Mouse (Mus musculus): ENCODE measurements at regions not wholly inside any gene's neighbourhood (a gene's known extent, or its start where the extent isn't known, plus 50 kb on each side); places are given as distances from the start of the nearest gene placed in this dataset.

- Histone ChIP-seq H3K27me3 (no peaks in the 10 kb centered on the region), H3K4me3 (no peak overlapping the region), H3K36me3 (no peaks in the 10 kb centered on the region), H3K9ac (no peak overlapping the region), H3K4me1 (replicated peaks) (no peaks in the 10 kb centered on the region), H3K27ac (replicated peaks) (no peak overlapping the region), H3K9me3 (no peaks in the 10 kb centered on the region), H3K4me2 (no peak overlapping the region)
- WGBS, result 91% methylated on average over 6 of the region's 6 CpGs
- ATAC-seq (ENCODE audit: low read depth), result no peak
These were observed 62.2 kb downstream of the Ttc32 start for GRCm38 (mm10) chr12:9091951-9092350.

GRCm38 (mm10) chr12:9095061-9095460, 65.3 kb downstream of the Ttc32 start:
- Histone ChIP-seq H3K4me1 (replicated peaks) (no peaks in the 10 kb centered on the region), H3K9ac (no peak overlapping the region), H3K27me3 (no peaks in the 10 kb centered on the region), H3K9me3 (no peaks in the 10 kb centered on the region), H3K27ac (replicated peaks) (no peak overlapping the region), H3K36me3 (no peaks in the 10 kb centered on the region), H3K4me2 (no peak overlapping the region), H3K4me3 (no peak overlapping the region)
- no peak for ATAC-seq (ENCODE audit: low read depth)

- H3K9ac ChIP-seq, result no peak overlapping the region
- ATAC-seq (ENCODE audit: low read depth), result no peak
- H3K27ac ChIP-seq (replicated peaks), result no peak overlapping the region
- H3K27me3 ChIP-seq, result no peaks in the 10 kb centered on the region
- H3K4me2 ChIP-seq, result no peak overlapping the region
- WGBS, result 64% methylated on average over 3 of the region's 3 CpGs
- no peak overlapping the region for H3K4me3 ChIP-seq
- no peaks in the 10 kb centered on the region for H3K4me1 ChIP-seq (replicated peaks)
- no peaks in the 10 kb centered on the region for H3K36me3 ChIP-seq
- no peaks in the 10 kb centered on the region for H3K9me3 ChIP-seq
These were observed 76.6 kb downstream of the Ttc32 start for GRCm38 (mm10) chr12:9106416-9106815.

- no peak for ATAC-seq (ENCODE audit: low read depth)
- H3K4me3 ChIP-seq, result no peak overlapping the region
- no peaks in the 10 kb centered on the region for H3K27me3 ChIP-seq
- H3K36me3 ChIP-seq, result no peaks in the 10 kb centered on the region
- H3K4me1 ChIP-seq (replicated peaks), result no peaks in the 10 kb centered on the region
- no peak overlapping the region for H3K27ac ChIP-seq (replicated peaks)
- H3K4me2 ChIP-seq, result no peak overlapping the region
- H3K9ac ChIP-seq, result no peak overlapping the region
- no peaks in the 10 kb centered on the region for H3K9me3 ChIP-seq
- WGBS, result 52% methylated on average over 7 of the region's 7 CpGs
These were observed 80.0 kb downstream of the Ttc32 start for GRCm38 (mm10) chr12:9109806-9110205.

GRCm38 (mm10) chr12:9112161-9112674, 82.4 kb downstream of the Ttc32 start:
- no peak for ATAC-seq (ENCODE audit: low read depth)
- no peak overlapping the region for H3K9ac ChIP-seq
- H3K36me3 ChIP-seq, result no peaks in the 10 kb centered on the region
- H3K4me1 ChIP-seq (replicated peaks), result no peaks in the 10 kb centered on the region
- no peak overlapping the region for H3K4me2 ChIP-seq
- no peaks in the 10 kb centered on the region for H3K9me3 ChIP-seq
- no peak overlapping the region for H3K4me3 ChIP-seq
- WGBS, result 81% methylated on average over 3 of the region's 3 CpGs
- no peak overlapping the region for H3K27ac ChIP-seq (replicated peaks)
- H3K27me3 ChIP-seq, result no peaks in the 10 kb centered on the region

- ATAC-seq (ENCODE audit: low read depth), result no peak
- Histone ChIP-seq H3K27me3 (no peaks in the 10 kb centered on the region), H3K27ac (replicated peaks) (no peak overlapping the region), H3K9me3 (no peaks in the 10 kb centered on the region), H3K4me1 (replicated peaks) (no peaks in the 10 kb centered on the region), H3K4me2 (no peak overlapping the region), H3K9ac (no peak overlapping the region), H3K4me3 (no peak overlapping the region), H3K36me3 (no peaks in the 10 kb centered on the region)
- WGBS, result 76% methylated on average over 6 of the region's 6 CpGs
These were observed 83.9 kb downstream of the Ttc32 start for GRCm38 (mm10) chr12:9113652-9114051.

- H3K27me3 ChIP-seq, result no peaks in the 10 kb centered on the region
- H3K4me3 ChIP-seq, result no peak overlapping the region
- no peak overlapping the region for H3K27ac ChIP-seq (replicated peaks)
- no peaks in the 10 kb centered on the region for H3K36me3 ChIP-seq
- no peak overlapping the region for H3K9ac ChIP-seq
- no peak for ATAC-seq (ENCODE audit: low read depth)
- H3K4me1 ChIP-seq (replicated peaks), result no peaks in the 10 kb centered on the region
- no peak overlapping the region for H3K4me2 ChIP-seq
- WGBS, result 87% methylated on average over 1 of the region's 1 CpGs
- no peaks in the 10 kb centered on the region for H3K9me3 ChIP-seq
These were observed 84.3 kb downstream of the Ttc32 start for GRCm38 (mm10) chr12:9114061-9114460.

GRCm38 (mm10) chr12:9118576-9118975, 88.8 kb downstream of the Ttc32 start:
- 19% methylated on average over 2 of the region's 2 CpGs for WGBS

GRCm38 (mm10) chr12:9127931-9128550, 98.2 kb downstream of the Ttc32 start:
- Histone ChIP-seq H3K9me3 (no peaks in the 10 kb centered on the region), H3K36me3 (no peaks in the 10 kb centered on the region), H3K27ac (replicated peaks) (no peak overlapping the region), H3K4me3 (no peak overlapping the region), H3K9ac (no peak overlapping the region), H3K4me1 (replicated peaks) (peaks cover 9% of the 10 kb centered on the region), H3K4me2 (no peak overlapping the region), H3K27me3 (no peaks in the 10 kb centered on the region)
- WGBS, result 84% methylated on average over 10 of the region's 10 CpGs
- no peak for ATAC-seq (ENCODE audit: low read depth)

More at GRCm38 (mm10) chr12:9118576-9118975, 88.8 kb downstream of the Ttc32 start:
- ATAC-seq (ENCODE audit: low read depth), result no peak
- H3K4me3 ChIP-seq, result no peak overlapping the region
- no peaks in the 10 kb centered on the region for H3K9me3 ChIP-seq
- H3K27ac ChIP-seq (replicated peaks), result no peak overlapping the region
- H3K9ac ChIP-seq, result no peak overlapping the region
- H3K27me3 ChIP-seq, result no peaks in the 10 kb centered on the region
- no peaks in the 10 kb centered on the region for H3K4me1 ChIP-seq (replicated peaks)
- H3K4me2 ChIP-seq, result no peak overlapping the region
- H3K36me3 ChIP-seq, result no peaks in the 10 kb centered on the region

- H3K27me3 ChIP-seq, result no peaks in the 10 kb centered on the region
- no peak overlapping the region for H3K4me3 ChIP-seq
- H3K4me1 ChIP-seq (replicated peaks), result peaks cover 9% of the 10 kb centered on the region
- H3K36me3 ChIP-seq, result no peaks in the 10 kb centered on the region
- H3K9ac ChIP-seq, result no peak overlapping the region
- H3K9me3 ChIP-seq, result no peaks in the 10 kb centered on the region
- WGBS, result 77% methylated on average over 6 of the region's 6 CpGs
- no peak overlapping the region for H3K27ac ChIP-seq (replicated peaks)
- ATAC-seq (ENCODE audit: low read depth), result no peak
- H3K4me2 ChIP-seq, result no peak overlapping the region
These were observed 98.9 kb downstream of the Ttc32 start for GRCm38 (mm10) chr12:9128581-9129275.

- no peak for ATAC-seq (ENCODE audit: low read depth)
- Histone ChIP-seq H3K9ac (no peak overlapping the region), H3K4me2 (no peak overlapping the region), H3K9me3 (no peaks in the 10 kb centered on the region), H3K4me3 (no peak overlapping the region), H3K4me1 (replicated peaks) (peaks cover 9% of the 10 kb centered on the region), H3K27me3 (no peaks in the 10 kb centered on the region), H3K27ac (replicated peaks) (no peak overlapping the region), H3K36me3 (no peaks in the 10 kb centered on the region)
These were observed 102.8 kb downstream of the Ttc32 start for GRCm38 (mm10) chr12:9132621-9133020.

GRCm38 (mm10) chr12:9133890-9134870, 104.4 kb downstream of the Ttc32 start:
- no peaks in the 10 kb centered on the region for H3K27me3 ChIP-seq
- ATAC-seq (ENCODE audit: low read depth), result no peak
- no peak overlapping the region for H3K27ac ChIP-seq (replicated peaks)
- peaks cover 9% of the 10 kb centered on the region for H3K4me1 ChIP-seq (replicated peaks)
- H3K36me3 ChIP-seq, result no peaks in the 10 kb centered on the region
- no peaks in the 10 kb centered on the region for H3K9me3 ChIP-seq
- 93% methylated on average over 7 of the region's 7 CpGs for WGBS
- H3K9ac ChIP-seq, result no peak overlapping the region
- no peak overlapping the region for H3K4me3 ChIP-seq
- no peak overlapping the region for H3K4me2 ChIP-seq

Data from neural tube, embryonic 13.5 days (tissue).